Mouse (Mus musculus): ENCODE measurements around the gene Klc4. TPM values are rescaled to one million over a fixed set of nuclear protein-coding genes. Genes with fewer than 3 reads are reported as not detected.

The Klc4 gene
- total RNA-seq, 2 experiments from 2014 or later, result 12.7 to 15.0 TPM

GRCm38 (mm10) chr17:46588913-46589312, 56.9 kb downstream of the Klc4 start:
- no peak for DNase-seq

GRCm38 (mm10) chr17:46588173-46588572, 57.6 kb downstream of the Klc4 start:
- DNase-seq, result no peak

DNA sequence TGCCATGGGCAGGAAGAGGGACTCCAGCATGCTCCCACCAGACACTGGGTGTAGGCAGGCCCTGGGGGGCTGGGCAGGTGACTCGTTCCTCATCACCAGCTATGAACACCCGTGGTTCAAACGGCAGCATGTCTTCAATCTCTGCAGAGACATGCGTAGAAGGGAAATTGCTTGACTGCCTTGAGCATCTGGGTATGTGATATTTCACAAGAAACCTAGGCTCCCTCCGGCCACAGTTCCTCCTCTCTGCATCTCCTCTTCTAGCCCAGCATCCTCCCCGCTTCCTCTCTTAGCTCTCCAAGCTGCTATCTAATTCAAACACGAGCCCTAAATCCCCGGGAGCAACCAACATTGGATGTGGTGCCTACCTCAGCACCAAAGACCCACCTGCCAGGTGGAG, 59.5 kb downstream of the Klc4 start:
- DNase-seq, result no peak

Other genes with a start within 250 kb of the Klc4 start
- gene Crip3, start 217.1 kb downstream of the Klc4 start, total RNA-seq (2021), result under 1 TPM in 1 of 2 experiments, not detected in 1; 0.78 TPM
- not detected for gene Slc22a7, start 207.6 kb downstream of the Klc4 start, total RNA-seq (2021)
- gene Ttbk1, start 158.3 kb downstream of the Klc4 start, total RNA-seq (2021), result 1 to 10 TPM in 1 of 2 experiments, under 1 TPM in 1; 0.77 to 1.4 TPM
- gene Dnph1, start 149.3 kb downstream of the Klc4 start, total RNA-seq (2021), result 1 to 10 TPM; 4.5 to 5.4 TPM
- 10 to 100 TPM; 11.7 to 12.1 TPM for gene Cul9, start 99.6 kb downstream of the Klc4 start, total RNA-seq (2021)
- 10 to 100 TPM; 64.6 to 85.8 TPM for gene Srf, start 89.8 kb downstream of the Klc4 start, total RNA-seq (2021)
- 1 to 10 TPM; 1.1 to 1.3 TPM for gene Ptk7, start 16.5 kb downstream of the Klc4 start, total RNA-seq (2021)
- gene Mrpl2, start 207 bp upstream of the Klc4 start, total RNA-seq (2021), result 100 to 1,000 TPM in 1 of 2 experiments, 10 to 100 TPM in 1; 99.2 to 110 TPM
- 10 to 100 TPM in 1 of 2 experiments, 1 to 10 TPM in 1; 8.8 to 14.4 TPM for gene Cul7, start 4.3 kb upstream of the Klc4 start, total RNA-seq (2021)
- gene Rrp36, start 28.3 kb upstream of the Klc4 start, total RNA-seq (2021), result 10 to 100 TPM in 1 of 2 experiments, 1 to 10 TPM in 1; 7.5 to 12.1 TPM
- 10 to 100 TPM; 45.3 to 54.7 TPM for gene Mea1, start 32.8 kb upstream of the Klc4 start, total RNA-seq (2021)
- gene Klhdc3, start 34.9 kb upstream of the Klc4 start, total RNA-seq (2021), result 100 to 1,000 TPM; 135 to 168 TPM
- 10 to 100 TPM; 24.0 to 28.3 TPM for gene Ppp2r5d, start 59.1 kb upstream of the Klc4 start, total RNA-seq (2021)
- 10 to 100 TPM; 12.5 to 14.0 TPM for gene Pex6, start 65.4 kb upstream of the Klc4 start, total RNA-seq (2021)
- gene Gnmt, start 83.1 kb upstream of the Klc4 start, total RNA-seq (2021), result 1 to 10 TPM; 1.1 to 1.2 TPM
- gene Cnpy3, start 106.2 kb upstream of the Klc4 start, total RNA-seq (2021), result 10 to 100 TPM in 1 of 2 experiments, 1 to 10 TPM in 1; 8.3 to 11.8 TPM
- not detected for gene Ptcra, start 117.7 kb upstream of the Klc4 start, total RNA-seq (2021)
- 10 to 100 TPM; 34.9 to 35.0 TPM for gene 2310039H08Rik, start 126.6 kb upstream of the Klc4 start, total RNA-seq (2021)
- 10 to 100 TPM; 42.6 to 50.4 TPM for gene Rpl7l1, start 136.7 kb upstream of the Klc4 start, total RNA-seq (2021)
- 1 to 10 TPM; 7.5 to 9.2 TPM for gene Bicral, start 212.5 kb upstream of the Klc4 start, total RNA-seq (2021)
- 1 to 10 TPM; 7.1 to 8.5 TPM for gene Tbcc, start 244.7 kb upstream of the Klc4 start, total RNA-seq (2021)

All from gastrocnemius, postnatal 25 days (tissue).